Mouse (Mus musculus) spleen, adult 2 months (tissue): Measurements from ENCODE around the gene Grap2.

Experiments
- CTCF ChIP-seq: fragments of 200-500 bp; IDR thresholded peaks from 2 replicates; pipeline ENCODE4 v1.5.1; 2011; ENCODE audit warnings: mild to moderate bottlenecking, inconsistent platforms; ENCODE audit not compliant: insufficient read depth, insufficient read length, insufficient replicate concordance; ENCODE audit errors: extremely low read depth
- POLR2A ChIP-seq: fragments of 200-500 bp; IDR thresholded peaks from 2 replicates; pipeline ENCODE4 v1.6.1; 2011; ENCODE audit warnings: low read depth, low read length, inconsistent platforms

GRCm38 (mm10) chr15:80557745-80558144 lies 14.6 kb upstream of the Grap2 start:
- TF ChIP-seq POLR2A (no peak), CTCF (no peak)
